Mouse (Mus musculus) testis, adult 2 months (tissue): ENCODE results near the gene Npc1l1. TPM values are rescaled to one million over a fixed set of nuclear protein-coding genes. Genes with fewer than 3 reads are reported as not detected.

ENCODE experiments used
- H3K27ac ChIP-seq: fragments of 200-500 bp; 2 replicates; pipeline ENCODE4 v1.5.1; 2012; ENCODE audit warnings: low read depth, low read length; ENCODE audit not compliant: control insufficient read depth, insufficient read depth
- H3K27me3 ChIP-seq: fragments of 200-500 bp; 2 replicates; pipeline ENCODE4 v1.6.1; 2012; ENCODE audit warnings: mild to moderate bottlenecking, low read length, moderate library complexity; ENCODE audit not compliant: control insufficient read depth, insufficient read depth
- H3K36me3 ChIP-seq: fragments of 200-500 bp; 2 replicates; pipeline ENCODE4 v1.6.1; 2012; ENCODE audit warnings: mild to moderate bottlenecking, low read length; ENCODE audit not compliant: control insufficient read depth, insufficient read depth
- H3K4me1 ChIP-seq: fragments of 200-500 bp; 2 replicates; pipeline ENCODE4 v1.6.1; 2012; ENCODE audit warnings: low read length; ENCODE audit not compliant: control insufficient read depth, insufficient read depth
- H3K4me3 ChIP-seq: fragments of 200-500 bp; 2 replicates; pipeline ENCODE4 v1.5.1; 2012; ENCODE audit warnings: low read depth, mild to moderate bottlenecking, low read length, moderate library complexity, mixed read lengths; ENCODE audit not compliant: control insufficient read depth
- CTCF ChIP-seq: fragments of 200-500 bp; IDR thresholded peaks from 2 replicates; pipeline ENCODE4 v1.5.1; 2012; ENCODE audit warnings: low read depth, mild to moderate bottlenecking, inconsistent platforms, low read length, moderate library complexity; ENCODE audit not compliant: control insufficient read depth, insufficient read depth, insufficient replicate concordance
- POLR2A ChIP-seq: fragments of 200-500 bp; IDR thresholded peaks from 2 replicates; pipeline ENCODE4 v1.6.1; 2012; ENCODE audit warnings: low read depth, mild to moderate bottlenecking, inconsistent platforms, low read length, moderate library complexity; ENCODE audit not compliant: control insufficient read depth
- polyA plus RNA-seq: library from polyadenylated mRNA; depleted of rRNA; stranded (reverse); fragments of >200 nt; gene quantifications from 2 replicates; pipeline ENCODE4 v1.2.3, GENCODE M21; 2012

The Npc1l1 gene
- polyA plus RNA-seq, 1 experiment = 0.63 TPM

GRCm38 (mm10) chr11:6224541-6225229, 5.3 kb downstream of the Npc1l1 start:
- no peak for TF ChIP-seq CTCF
- no peak for TF ChIP-seq POLR2A
- no peaks in the 10 kb centered on the region for H3K27me3 ChIP-seq
- no peaks in the 10 kb centered on the region for H3K4me1 ChIP-seq
- no peak overlapping the region for H3K27ac ChIP-seq
- H3K4me3 ChIP-seq = no peak overlapping the region
- H3K36me3 ChIP-seq = no peaks in the 10 kb centered on the region

GRCm38 (mm10) chr11:6222187-6222586, 7.8 kb downstream of the Npc1l1 start:
- TF ChIP-seq CTCF = no peak
- Histone ChIP-seq H3K36me3 (no peaks in the 10 kb centered on the region), H3K4me3 (no peak overlapping the region), H3K4me1 (no peaks in the 10 kb centered on the region), H3K27ac (no peak overlapping the region), H3K27me3 (no peaks in the 10 kb centered on the region)

GRCm38 (mm10) chr11:6219967-6220366, 10.0 kb downstream of the Npc1l1 start:
- no peaks in the 10 kb centered on the region for H3K36me3 ChIP-seq
- no peaks in the 10 kb centered on the region for H3K4me1 ChIP-seq
- no peak overlapping the region for H3K4me3 ChIP-seq
- H3K27ac ChIP-seq = no peak overlapping the region
- TF ChIP-seq POLR2A = no peak
- TF ChIP-seq CTCF = no peak
- H3K27me3 ChIP-seq = no peaks in the 10 kb centered on the region

GRCm38 (mm10) chr11:6218189-6218896, 11.6 kb downstream of the Npc1l1 start:
- TF ChIP-seq POLR2A (no peak), CTCF (no peak)
- no peaks in the 10 kb centered on the region for H3K36me3 ChIP-seq
- H3K27ac ChIP-seq = no peak overlapping the region
- no peak overlapping the region for H3K4me3 ChIP-seq
- H3K27me3 ChIP-seq = no peaks in the 10 kb centered on the region
- no peaks in the 10 kb centered on the region for H3K4me1 ChIP-seq

GRCm38 (mm10) chr11:6216834-6217233, 13.1 kb downstream of the Npc1l1 start:
- Histone ChIP-seq H3K4me3 (no peak overlapping the region), H3K36me3 (no peaks in the 10 kb centered on the region), H3K4me1 (no peaks in the 10 kb centered on the region), H3K27me3 (no peaks in the 10 kb centered on the region), H3K27ac (no peak overlapping the region)
- TF ChIP-seq CTCF (no peak), POLR2A (no peak)

- Histone ChIP-seq H3K4me3 (no peak overlapping the region), H3K36me3 (no peaks in the 10 kb centered on the region), H3K27ac (no peak overlapping the region), H3K27me3 (no peaks in the 10 kb centered on the region), H3K4me1 (no peaks in the 10 kb centered on the region)
- TF ChIP-seq CTCF = no peak
- TF ChIP-seq POLR2A = no peak
Observed at GRCm38 (mm10) chr11:6208158-6208557, 21.8 kb downstream of the Npc1l1 start.

- H3K27ac ChIP-seq = no peak overlapping the region
- TF ChIP-seq POLR2A (no peak), CTCF (no peak)
- H3K27me3 ChIP-seq = no peaks in the 10 kb centered on the region
- H3K36me3 ChIP-seq = no peaks in the 10 kb centered on the region
- no peak overlapping the region for H3K4me3 ChIP-seq
- no peaks in the 10 kb centered on the region for H3K4me1 ChIP-seq
Observed at GRCm38 (mm10) chr11:6207090-6207489, 22.9 kb downstream of the Npc1l1 start.
